10 mouse cellular contexts compared by ENCODE assay signal in the genomic region with DNA sequence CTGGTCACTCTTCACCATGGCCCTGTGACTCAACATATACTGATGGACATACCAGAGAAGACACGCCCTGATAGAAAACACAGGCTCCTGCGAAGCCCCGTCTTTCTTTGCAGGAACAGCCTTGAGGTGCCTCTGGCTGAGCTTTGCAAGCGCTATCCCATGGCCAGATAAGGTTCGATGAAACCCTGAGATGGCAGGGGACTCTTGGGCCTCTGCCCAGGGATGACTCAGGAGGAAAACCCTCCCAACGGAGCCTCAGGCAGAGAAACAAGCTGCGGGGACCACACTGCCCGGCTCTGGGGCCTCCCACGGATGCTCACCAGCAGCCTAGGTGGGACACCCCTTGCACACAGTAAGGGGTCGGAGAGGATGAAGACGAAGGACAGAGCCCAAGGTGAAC.
DNase-seq lines count a peak whose midpoint lies in the region; ATAC-seq and TF ChIP-seq lines count a peak whose summit lies in the region.
"Had no signal": no experiment of that assay in that cellular context is flagged by ENCODE, and none has a peak within 500 bp of the region (broad histone marks: within the 10 kb centered on the region; RNA-seq: fewer than 3 reads in every experiment).

No protein-coding gene starts in this region.

- peaks cover 87% of the 10 kb centered on the region for H3K4me1 ChIP-seq in embryonic facial prominence, embryonic 13.5 days
- H3K4me1 ChIP-seq in embryonic facial prominence, embryonic 10.5 days: peaks cover 64% of the 10 kb centered on the region
- peaks cover 20% of the 10 kb centered on the region for H3K4me1 ChIP-seq in hindbrain, postnatal 0 days (ENCODE audit: insufficient read depth, low read length)

- TF ChIP-seq CTCF in hindbrain, postnatal 0 days (IDR thresholded peaks at IDR 0.05; ENCODE audit: low read depth): no peak

- no peak overlapping the region for H3K4me3 ChIP-seq in embryonic facial prominence, embryonic 13.5 days
- no peak overlapping the region for H3K4me3 ChIP-seq in embryonic facial prominence, embryonic 10.5 days
- no peak overlapping the region for H3K4me3 ChIP-seq in hindbrain, postnatal 0 days (ENCODE audit: low read length)
- H3K4me3 ChIP-seq: hindbrain, embryonic 15.5 days; lung, embryonic 15.5 days had no signal

- H3K27me3 ChIP-seq in embryonic facial prominence, embryonic 13.5 days: no peaks in the 10 kb centered on the region
- H3K27me3 ChIP-seq in embryonic facial prominence, embryonic 10.5 days (replicated peaks; ENCODE audit: low read depth, poor library complexity, severe bottlenecking): no peaks in the 10 kb centered on the region
- H3K27me3 ChIP-seq in hindbrain, postnatal 0 days (ENCODE audit: insufficient read depth, low read length): no peaks in the 10 kb centered on the region
- H3K27me3 ChIP-seq: hindbrain, embryonic 15.5 days; lung, embryonic 15.5 days had no signal

- H3K4me2 ChIP-seq in embryonic facial prominence, embryonic 13.5 days: no peak overlapping the region
- H3K4me2 ChIP-seq in hindbrain, postnatal 0 days (ENCODE audit: low read depth, low read length): no peak overlapping the region
- H3K4me2 ChIP-seq: hindbrain, embryonic 15.5 days; lung, embryonic 15.5 days had no signal

- DNase-seq in embryonic facial prominence, embryonic 10.5 days (ENCODE audit: low spot score): no peak
- peak; percentile 85 for DNase-seq in ovary, adult 18-20 months (ENCODE audit: low spot score)
- no peak for DNase-seq in ovary, postnatal 10 days (ENCODE audit: low spot score)
- DNase-seq in heart, postnatal 4 days: peak; percentile 47
- DNase-seq in urinary bladder, postnatal 25 days (ENCODE audit: low spot score): peak; percentile 53
- DNase-seq in embryo, embryonic 11 days: no peak
- DNase-seq in hindbrain, postnatal 0 days (ENCODE audit: low spot score): no peak

- no peak overlapping the region for H3K9ac ChIP-seq in embryonic facial prominence, embryonic 13.5 days
- H3K9ac ChIP-seq in hindbrain, postnatal 0 days (replicated peaks; ENCODE audit: low read length): no peak overlapping the region
- H3K9ac ChIP-seq: hindbrain, embryonic 15.5 days; lung, embryonic 15.5 days had no signal

- peaks cover 12% of the 10 kb centered on the region; the same call in 1 of the 2 replicates for H3K36me3 ChIP-seq in embryonic facial prominence, embryonic 13.5 days
- H3K36me3 ChIP-seq in embryonic facial prominence, embryonic 10.5 days (replicated peaks): peaks cover 69% of the 10 kb centered on the region
- no peaks in the 10 kb centered on the region for H3K36me3 ChIP-seq in hindbrain, postnatal 0 days (ENCODE audit: insufficient read depth, low read length)
- H3K36me3 ChIP-seq: hindbrain, embryonic 15.5 days had no signal

- ATAC-seq in embryonic facial prominence, embryonic 13.5 days (ENCODE audit: insufficient number of reproducible peaks, insufficient read depth, low FRiP score, low TSS enrichment, low read depth): no peak
- ATAC-seq in hindbrain, postnatal 0 days: no peak

- H3K9me3 ChIP-seq in embryonic facial prominence, embryonic 13.5 days: no peaks in the 10 kb centered on the region
- H3K9me3 ChIP-seq in embryonic facial prominence, embryonic 10.5 days: no peaks in the 10 kb centered on the region
- no peaks in the 10 kb centered on the region for H3K9me3 ChIP-seq in hindbrain, postnatal 0 days (ENCODE audit: low read length)
- H3K9me3 ChIP-seq: hindbrain, embryonic 15.5 days; lung, embryonic 15.5 days had no signal

- WGBS in embryonic facial prominence, embryonic 13.5 days: 70% methylated on average over 11 of the region's 11 CpGs
- WGBS in embryonic facial prominence, embryonic 10.5 days: 91% methylated on average over 11 of the region's 11 CpGs
- 62% methylated on average over 11 of the region's 11 CpGs for WGBS in hindbrain, postnatal 0 days

- 0 out of 2 replicates have a peak overlapping the region, but pooled peaks have one; percentile 11 for H3K27ac ChIP-seq in embryonic facial prominence, embryonic 13.5 days
- H3K27ac ChIP-seq in embryonic facial prominence, embryonic 10.5 days (replicated peaks): no peak overlapping the region
- no peak overlapping the region for H3K27ac ChIP-seq in hindbrain, postnatal 0 days
- H3K27ac ChIP-seq: hindbrain, embryonic 15.5 days; lung, embryonic 15.5 days had no signal

Comparison
In these comparisons a context has a peak if more than half of its experiments do, and no peak if none do; other contexts are left out.
1. DNase-seq: peak in ovary, adult 18-20 months (single experiment), heart, postnatal 4 days (single experiment) and urinary bladder, postnatal 25 days (single experiment); none in embryonic facial prominence, embryonic 10.5 days (single experiment), ovary, postnatal 10 days (single experiment), embryo, embryonic 11 days (single experiment) and hindbrain, postnatal 0 days (single experiment).